Mouse (Mus musculus) erythroblast, embryonic 14.5 days (primary cell): ENCODE results near the gene Morn4. TPM values are rescaled to one million over a fixed set of nuclear protein-coding genes. Genes with fewer than 3 reads are reported as not detected.

ENCODE experiments used
- H3K27me3 ChIP-seq: 2 replicates; pipeline ENCODE4 v1.6.1; 2012; ENCODE audit warnings: inconsistent platforms; ENCODE audit not compliant: control insufficient read depth
- H3K36me3 ChIP-seq: 2 replicates; pipeline ENCODE4 v1.6.1; 2012; ENCODE audit warnings: mild to moderate bottlenecking, inconsistent platforms; ENCODE audit not compliant: control insufficient read depth
- H3K4me1 ChIP-seq: 2 replicates; pipeline ENCODE4 v1.6.1; 2012; ENCODE audit warnings: inconsistent platforms; ENCODE audit not compliant: control insufficient read depth
- H3K4me3 ChIP-seq: replicated peaks from 2 replicates; pipeline ENCODE3; 2012; ENCODE audit warnings: moderate library complexity, mild to moderate bottlenecking, inconsistent platforms
- H3K9me3 ChIP-seq: 2 replicates; pipeline ENCODE4 v1.6.1; 2012; ENCODE audit warnings: low read length, inconsistent platforms, mixed read lengths; ENCODE audit not compliant: control insufficient read depth
- GATA1 ChIP-seq: IDR thresholded peaks from 2 replicates; pipeline ENCODE4 v1.6.1; 2012; ENCODE audit warnings: low read length, inconsistent platforms, mixed read lengths
- TAL1 ChIP-seq: IDR thresholded peaks from 3 replicates; pipeline ENCODE4 v1.6.1; 2012; ENCODE audit warnings: low read length, inconsistent platforms, mixed read lengths
- polyA plus RNA-seq: library from polyadenylated mRNA; stranded (reverse); fragments of >175 nt; gene quantifications from 2 replicates; pipeline ENCODE4 v1.2.3, GENCODE M21; 2012

Morn4 gene
- polyA plus RNA-seq, 1 experiment: 0.10 TPM

DNA sequence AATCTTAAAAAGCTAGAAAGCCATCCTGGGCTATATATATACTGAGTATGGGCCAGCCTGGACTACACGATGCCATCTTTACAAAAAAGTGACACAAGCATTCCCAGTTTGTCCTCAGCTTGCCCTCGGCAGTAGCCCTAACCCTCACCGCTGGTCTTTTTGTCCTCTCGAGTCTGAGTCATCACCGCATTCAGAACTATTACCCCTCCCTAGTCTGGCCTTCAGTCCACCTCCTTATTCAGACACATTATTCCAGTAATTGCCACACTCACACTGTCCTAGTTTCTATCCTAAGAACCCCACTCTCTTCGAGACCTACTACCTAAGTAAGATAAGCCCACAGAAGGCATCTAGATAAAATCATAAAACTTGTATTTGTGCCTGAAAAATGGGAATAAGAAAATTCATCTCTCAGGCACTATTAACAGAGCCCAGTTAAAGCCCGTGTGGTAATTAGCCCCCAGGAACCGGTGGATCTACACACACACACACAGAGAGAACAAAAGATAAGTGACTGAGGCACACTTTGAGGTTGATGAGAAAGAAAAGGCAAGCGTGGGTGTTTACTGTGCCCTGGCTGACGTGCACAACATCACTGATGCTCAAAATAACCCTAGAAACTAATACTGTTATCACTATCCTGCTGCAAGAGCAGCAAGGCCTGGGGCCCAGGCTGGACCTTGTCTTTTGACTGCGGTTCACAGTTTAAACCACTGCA is 39.5 kb upstream of the Morn4 start:
- TF ChIP-seq TAL1 (no peak), GATA1 (no peak)
- H3K4me1 ChIP-seq: peaks cover 31% of the 10 kb centered on the region
- peaks cover 3% of the 10 kb centered on the region; the same call in 1 of the 2 replicates for H3K27me3 ChIP-seq
- H3K4me3 ChIP-seq: no peak overlapping the region
- H3K9me3 ChIP-seq: no peaks in the 10 kb centered on the region
- H3K36me3 ChIP-seq: peaks cover 41% of the 10 kb centered on the region

DNA sequence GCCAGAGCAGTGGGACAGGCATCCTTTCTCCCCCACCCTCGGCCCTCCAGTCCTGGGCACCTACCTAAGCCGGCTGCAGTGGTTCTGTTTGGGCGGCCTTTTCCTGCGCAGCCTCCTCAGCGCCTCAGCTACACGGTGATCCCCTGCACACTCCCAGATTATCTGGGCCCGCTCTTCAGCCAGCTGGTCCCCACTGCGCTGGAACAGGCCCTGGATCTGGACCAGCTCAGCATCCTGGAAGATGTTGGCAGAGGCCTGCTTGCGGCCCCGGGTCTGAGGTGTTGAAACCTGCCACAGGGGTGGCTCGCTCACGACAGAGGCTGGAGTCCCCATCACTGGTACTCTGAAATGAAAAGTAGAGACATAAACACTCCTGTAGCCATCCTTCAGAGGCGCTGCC is 38.5 kb upstream of the Morn4 start:
- Histone ChIP-seq H3K9me3 (no peaks in the 10 kb centered on the region), H3K36me3 (peaks cover 49% of the 10 kb centered on the region), H3K27me3 (peaks cover 3% of the 10 kb centered on the region; the same call in 1 of the 2 replicates), H3K4me1 (peaks cover 27% of the 10 kb centered on the region), H3K4me3 (no peak overlapping the region)
- TF ChIP-seq TAL1: no peak
- TF ChIP-seq GATA1: no peak

DNA sequence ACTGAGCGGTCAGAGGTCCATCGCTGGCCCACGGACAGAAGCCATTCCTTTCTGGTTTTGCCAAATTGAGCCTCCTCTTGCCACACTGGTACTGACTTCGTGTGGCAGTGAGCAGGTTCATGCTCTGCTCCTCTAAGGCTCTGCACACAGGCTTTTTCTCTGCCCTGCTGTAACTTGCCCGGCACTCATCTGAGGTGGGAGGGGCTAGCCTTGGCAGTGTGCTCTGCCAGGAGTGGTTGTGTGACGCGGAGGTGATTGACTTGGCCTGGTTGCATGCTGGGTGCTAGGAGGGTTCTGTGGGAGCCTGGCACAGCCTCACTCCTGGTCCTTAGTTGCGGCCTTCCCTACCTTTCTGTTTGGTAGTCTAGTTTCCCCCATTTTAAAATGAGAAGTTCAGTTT is 34.3 kb upstream of the Morn4 start:
- H3K36me3 ChIP-seq: peaks cover 76% of the 10 kb centered on the region
- TF ChIP-seq TAL1 (no peak), GATA1 (no peak)
- H3K4me1 ChIP-seq: no peaks in the 10 kb centered on the region; the same call in 1 of the 2 replicates
- H3K9me3 ChIP-seq: no peaks in the 10 kb centered on the region
- no peaks in the 10 kb centered on the region for H3K27me3 ChIP-seq
- H3K4me3 ChIP-seq: no peak overlapping the region

DNA sequence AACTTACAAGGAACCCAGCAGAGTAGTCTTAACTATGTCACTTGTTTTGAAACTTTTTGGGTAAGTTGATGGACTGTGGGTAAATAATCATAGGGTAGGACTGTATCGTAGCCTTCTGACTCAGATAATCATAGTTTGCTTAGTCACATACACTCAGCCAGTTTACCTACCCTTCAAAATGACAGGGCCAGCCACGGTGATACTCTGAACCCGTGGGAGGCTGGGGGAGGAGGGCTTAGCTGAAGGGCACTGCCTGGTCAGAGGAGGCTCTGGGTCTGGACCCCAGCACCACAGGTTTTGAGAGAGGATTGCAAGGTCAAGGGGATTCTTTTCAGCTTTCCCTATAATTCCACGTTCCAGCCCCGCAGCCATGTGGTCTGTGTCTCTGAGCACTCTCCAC is 32.4 kb upstream of the Morn4 start:
- H3K4me3 ChIP-seq: no peak overlapping the region
- H3K36me3 ChIP-seq: peaks cover 61% of the 10 kb centered on the region
- H3K9me3 ChIP-seq: no peaks in the 10 kb centered on the region
- no peaks in the 10 kb centered on the region for H3K27me3 ChIP-seq
- TF ChIP-seq GATA1 (no peak), TAL1 (no peak)
- H3K4me1 ChIP-seq: no peaks in the 10 kb centered on the region

DNA sequence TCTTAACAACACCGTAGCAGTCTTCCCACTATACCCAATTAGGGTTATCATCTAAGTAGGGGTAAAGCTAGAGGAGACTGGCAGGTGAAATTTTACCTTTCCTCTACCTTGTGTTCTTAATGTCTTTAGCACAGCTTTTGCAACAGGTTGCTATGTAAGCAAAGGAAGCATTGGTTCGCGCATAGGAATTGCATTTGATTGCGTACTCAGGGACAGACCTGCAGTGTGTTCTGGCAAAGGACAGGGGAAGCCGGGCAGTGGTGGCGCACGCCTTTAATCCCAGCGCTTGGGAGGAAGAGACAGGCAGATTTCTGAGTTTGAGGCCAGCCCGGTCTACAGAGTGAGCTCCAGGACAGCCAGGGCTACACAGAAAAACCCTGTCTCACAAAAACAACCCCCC is 32.0 kb upstream of the Morn4 start:
- no peak for TF ChIP-seq GATA1
- no peak for TF ChIP-seq TAL1
- Histone ChIP-seq H3K9me3 (no peaks in the 10 kb centered on the region), H3K27me3 (no peaks in the 10 kb centered on the region), H3K4me1 (no peaks in the 10 kb centered on the region), H3K36me3 (peaks cover 56% of the 10 kb centered on the region), H3K4me3 (no peak overlapping the region)

DNA sequence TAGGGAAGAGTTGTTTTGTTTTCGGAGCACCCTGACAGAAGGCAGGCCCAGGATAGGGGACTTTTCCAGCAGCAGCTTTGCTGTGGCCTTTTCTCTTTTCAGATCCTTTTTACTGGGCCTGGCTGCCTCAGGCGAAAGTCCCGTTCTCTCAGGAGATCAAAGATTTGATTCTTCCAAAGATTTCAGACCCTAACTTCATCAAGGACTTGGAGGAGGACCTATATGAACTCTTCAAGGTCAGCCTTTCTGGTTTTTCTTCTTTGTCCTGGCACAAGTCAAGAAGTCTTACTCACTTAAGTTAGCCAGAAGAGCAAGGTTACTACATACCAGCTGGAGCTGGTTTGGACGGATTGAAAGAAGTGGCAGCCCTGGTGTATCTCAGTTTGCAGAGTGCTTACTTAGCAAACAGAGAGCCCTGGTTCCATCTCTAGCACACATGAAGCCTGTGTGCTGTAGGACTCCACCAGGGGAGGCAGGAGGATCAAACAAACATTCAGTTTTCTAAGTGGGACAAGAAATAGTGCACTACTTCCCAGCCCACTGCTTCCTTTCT is 29.7 kb upstream of the Morn4 start:
- TF ChIP-seq GATA1: no peak
- Histone ChIP-seq H3K4me3 (no peak overlapping the region), H3K36me3 (peaks cover 38% of the 10 kb centered on the region), H3K27me3 (no peaks in the 10 kb centered on the region), H3K4me1 (no peaks in the 10 kb centered on the region), H3K9me3 (no peaks in the 10 kb centered on the region)

DNA sequence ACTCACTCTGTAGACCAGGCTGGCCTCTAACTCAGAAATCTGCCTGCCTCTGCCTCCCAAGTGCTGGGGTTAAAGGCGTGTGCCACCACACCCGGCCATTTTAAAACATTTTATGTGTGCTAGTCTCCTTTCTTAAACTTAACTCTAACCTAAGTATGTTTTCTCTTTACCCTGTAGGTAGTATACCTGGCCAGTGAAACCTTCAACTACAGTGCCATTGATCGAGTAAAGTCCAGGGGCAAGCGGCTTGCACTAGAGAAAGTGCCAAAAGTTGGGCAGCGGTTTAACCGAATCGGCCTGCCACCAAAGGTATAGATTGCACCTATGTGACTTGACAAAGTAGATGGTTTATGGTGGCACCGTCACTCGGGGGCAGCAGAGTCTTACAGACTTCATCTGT is 18.5 kb upstream of the Morn4 start:
- Histone ChIP-seq H3K4me1 (no peaks in the 10 kb centered on the region), H3K27me3 (no peaks in the 10 kb centered on the region), H3K36me3 (peaks cover 30% of the 10 kb centered on the region), H3K9me3 (no peaks in the 10 kb centered on the region), H3K4me3 (no peak overlapping the region)
- no peak for TF ChIP-seq GATA1
- TF ChIP-seq TAL1: no peak

DNA sequence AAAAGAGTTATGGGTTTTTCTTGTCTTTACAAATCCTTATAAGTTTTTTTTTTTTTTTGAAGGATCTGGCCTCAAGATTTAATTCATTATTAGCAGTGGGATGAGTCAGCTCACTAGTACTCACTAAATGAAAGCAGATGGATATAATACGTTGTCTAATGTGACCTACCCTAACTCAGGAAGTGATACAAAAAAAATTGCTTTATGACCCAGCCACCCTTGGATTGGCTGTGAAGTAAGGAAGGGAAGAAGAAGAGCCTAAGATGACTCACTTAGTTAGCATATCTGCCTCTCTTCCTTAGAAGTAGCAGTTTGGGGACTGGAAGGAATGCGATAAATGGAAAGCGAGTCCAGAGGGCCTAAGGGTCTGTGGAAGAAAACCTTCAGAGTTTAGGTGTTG is 13.2 kb upstream of the Morn4 start:
- Histone ChIP-seq H3K27me3 (no peaks in the 10 kb centered on the region), H3K4me3 (no peak overlapping the region), H3K4me1 (peaks cover 2% of the 10 kb centered on the region; the same call in 1 of the 2 replicates), H3K9me3 (no peaks in the 10 kb centered on the region), H3K36me3 (peaks cover 22% of the 10 kb centered on the region)
- TF ChIP-seq GATA1 (no peak), TAL1 (no peak)

DNA sequence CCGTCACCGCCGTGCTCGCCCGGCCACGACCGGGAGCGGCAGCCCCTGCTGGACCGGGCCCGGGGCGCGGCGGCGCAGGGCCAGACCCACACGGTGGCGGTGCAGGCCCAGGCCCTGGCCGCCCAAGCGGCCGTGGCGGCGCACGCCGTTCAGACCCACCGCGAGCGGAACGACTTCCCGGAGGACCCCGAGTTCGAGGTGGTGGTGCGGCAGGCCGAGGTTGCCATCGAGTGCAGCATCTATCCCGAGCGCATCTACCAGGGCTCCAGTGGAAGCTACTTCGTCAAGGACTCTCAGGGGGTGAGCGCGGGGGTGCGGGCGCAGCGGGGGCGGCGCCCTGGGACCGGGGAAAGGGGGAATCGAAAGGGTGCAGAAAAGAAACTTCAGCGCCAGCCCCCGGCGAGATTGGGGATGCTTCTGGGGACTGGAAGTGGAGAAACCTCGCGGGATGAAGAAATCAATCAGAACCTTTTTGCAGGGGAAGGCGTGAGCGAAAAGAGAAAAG is 4.5 kb upstream of the Morn4 start:
- TF ChIP-seq GATA1: no peak
- TF ChIP-seq TAL1: no peak
- peaks cover 40% of the 10 kb centered on the region for H3K4me1 ChIP-seq
- H3K4me3 ChIP-seq: peak overlapping the region; percentile 95
- peaks cover 2% of the 10 kb centered on the region; the same call in 1 of the 2 replicates for H3K9me3 ChIP-seq
- H3K27me3 ChIP-seq: no peaks in the 10 kb centered on the region
- H3K36me3 ChIP-seq: peaks cover 15% of the 10 kb centered on the region
